12 mouse cellular contexts compared by ENCODE assay signal in genomic region chr6:31636954-31637353, GRCm38 (mm10).
DNase-seq lines count a peak whose midpoint lies in the region; ATAC-seq lines count a peak whose summit lies in the region.
"Had no signal": no experiment of that assay in that cellular context is flagged by ENCODE, and none has a peak within 500 bp of the region (broad histone marks: within the 10 kb centered on the region; RNA-seq: fewer than 3 reads in every experiment).

No protein-coding gene starts in this region.

- no peak overlapping the region for H3K4me3 ChIP-seq in heart, embryonic 12.5 days
- H3K4me3 ChIP-seq in lung, embryonic 16.5 days (ENCODE audit: low read length), result no peak overlapping the region
- no peak overlapping the region for H3K4me3 ChIP-seq in liver, embryonic 11.5 days (ENCODE audit: low read depth, low read length)

- WGBS in heart, embryonic 12.5 days, result 7% methylated on average over 9 of the region's 9 CpGs
- WGBS in lung, embryonic 16.5 days, result 17% methylated on average over 9 of the region's 9 CpGs
- 30% methylated on average over 9 of the region's 9 CpGs for WGBS in liver, embryonic 11.5 days

- no peak for DNase-seq in heart, postnatal 14 days
- DNase-seq in lung, postnatal 10 days, result no peak
- DNase-seq in embryo, embryonic 10.5 days (ENCODE audit: low spot score), result peak; percentile 45
- no peak for DNase-seq in liver, embryonic 11.5 days (ENCODE audit: low spot score)
- no peak for DNase-seq in ovary, postnatal 14 days (ENCODE audit: low spot score)
- no peak for DNase-seq in cerebellum, adult 9-10 months
- DNase-seq: cerebellum, adult 11-12 months; right cerebral cortex, postnatal 4 days had no signal

- no peak overlapping the region for H3K9ac ChIP-seq in heart, embryonic 12.5 days
- H3K9ac ChIP-seq in lung, embryonic 16.5 days (ENCODE audit: low read length), result no peak overlapping the region
- H3K9ac ChIP-seq in liver, embryonic 11.5 days (ENCODE audit: low read depth, low read length), result peak overlapping the region; percentile 48; the same call in 1 of the 2 replicates
- H3K9ac ChIP-seq: hindbrain, embryonic 14.5 days had no signal

- ATAC-seq in heart, embryonic 12.5 days (ENCODE audit: insufficient number of reproducible peaks, low FRiP score), result no peak
- ATAC-seq in lung, embryonic 16.5 days (ENCODE audit: low read depth), result no peak
- ATAC-seq in liver, embryonic 11.5 days (replicated peaks; ENCODE audit: low FRiP score), result no peak

- no peaks in the 10 kb centered on the region for H3K9me3 ChIP-seq in heart, embryonic 12.5 days (replicated peaks)
- H3K9me3 ChIP-seq in lung, embryonic 16.5 days (ENCODE audit: control insufficient read depth, low read length), result no peaks in the 10 kb centered on the region
- H3K9me3 ChIP-seq in liver, embryonic 11.5 days (ENCODE audit: control insufficient read depth, low read length), result no peaks in the 10 kb centered on the region

- peaks cover 30% of the 10 kb centered on the region for H3K4me1 ChIP-seq in heart, embryonic 12.5 days (replicated peaks)
- H3K4me1 ChIP-seq in lung, embryonic 16.5 days (replicated peaks; ENCODE audit: control insufficient read depth, insufficient read depth, low read length), result peaks cover 10% of the 10 kb centered on the region; the same call in 1 of the 2 replicates
- peaks cover 29% of the 10 kb centered on the region for H3K4me1 ChIP-seq in liver, embryonic 11.5 days (replicated peaks; ENCODE audit: control insufficient read depth, insufficient read depth, low read length)

- no peaks in the 10 kb centered on the region for H3K36me3 ChIP-seq in heart, embryonic 12.5 days
- no peaks in the 10 kb centered on the region for H3K36me3 ChIP-seq in lung, embryonic 16.5 days (ENCODE audit: control insufficient read depth, insufficient read depth, low read length)
- H3K36me3 ChIP-seq in liver, embryonic 11.5 days (ENCODE audit: control insufficient read depth, insufficient read depth, low read length), result no peaks in the 10 kb centered on the region

- intact Hi-C loops in heart, postnatal 14 days (cut with DNase I), result no loop called here

- H3K27ac ChIP-seq in heart, embryonic 12.5 days (ENCODE audit: poor library complexity, severe bottlenecking), result peak overlapping the region; percentile 17; the same call in 1 of the 2 replicates
- peak overlapping the region; percentile 0; the same call in 1 of the 2 replicates for H3K27ac ChIP-seq in lung, embryonic 16.5 days (ENCODE audit: low read length)
- H3K27ac ChIP-seq in liver, embryonic 11.5 days (ENCODE audit: low read depth, low read length), result peak overlapping the region; percentile 29; the same call in 1 of the 2 replicates
- H3K27ac ChIP-seq: hindbrain, embryonic 14.5 days; kidney, postnatal 0 days had no signal

- no peaks in the 10 kb centered on the region for H3K27me3 ChIP-seq in heart, embryonic 12.5 days (replicated peaks)
- H3K27me3 ChIP-seq in lung, embryonic 16.5 days (ENCODE audit: control insufficient read depth, insufficient read depth, low read depth, low read length), result no peaks in the 10 kb centered on the region
- H3K27me3 ChIP-seq in liver, embryonic 11.5 days (replicated peaks; ENCODE audit: control insufficient read depth, insufficient read depth, low read length), result no peaks in the 10 kb centered on the region

- H3K4me2 ChIP-seq in heart, embryonic 12.5 days, result peak overlapping the region; percentile 19; the same call in 1 of the 2 replicates
- H3K4me2 ChIP-seq in lung, embryonic 16.5 days (ENCODE audit: low read depth, low read length), result no peak overlapping the region
- H3K4me2 ChIP-seq in liver, embryonic 11.5 days, result peak overlapping the region; percentile 51
